Mouse (Mus musculus): ENCODE results near the gene 1700020D05Rik.

DNA sequence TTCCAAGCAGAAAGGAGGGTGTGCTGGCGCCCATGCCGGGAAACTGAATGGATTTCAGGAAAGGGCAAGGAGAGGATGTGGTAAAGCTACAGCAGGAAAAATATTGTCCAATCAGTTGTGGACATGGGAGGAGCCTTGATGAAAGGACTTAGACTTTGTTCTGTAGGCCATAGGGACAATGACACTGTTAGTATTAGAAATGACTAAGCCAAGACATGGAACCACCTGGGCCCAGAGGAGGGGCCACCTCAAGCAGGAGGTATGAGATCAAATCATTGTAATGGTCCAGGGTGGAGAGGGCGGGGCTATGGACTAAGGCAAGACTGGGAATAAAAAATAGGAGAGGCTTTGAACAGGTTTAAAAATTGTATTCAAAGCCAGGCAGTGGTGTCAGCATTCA is 15.1 kb upstream of the 1700020D05Rik start:
- TF ChIP-seq GATA1 (IDR thresholded peaks at IDR 0.05; ENCODE audit: borderline replicate concordance, low read length) (no peak), FLI1 (IDR thresholded peaks at IDR 0.05; ENCODE audit: low read length) (no peak)
